Mouse (Mus musculus) neutrophil, adult 59 days (primary cell): Measurements from ENCODE around the gene Ssna1. TPM values are rescaled to one million over a fixed set of nuclear protein-coding genes. Genes with fewer than 3 reads are reported as not detected.

Experiments used
- total RNA-seq, 2 experiments: library from RNA; stranded (reverse); gene quantifications; 1 replicate in 1 of 2; 2 replicates in 1 of 2; pipeline ENCODE4 v1.2.4; 2023

The Ssna1 gene
- 10 to 100 TPM; 60.4 to 61.5 TPM for total RNA-seq

DNA sequence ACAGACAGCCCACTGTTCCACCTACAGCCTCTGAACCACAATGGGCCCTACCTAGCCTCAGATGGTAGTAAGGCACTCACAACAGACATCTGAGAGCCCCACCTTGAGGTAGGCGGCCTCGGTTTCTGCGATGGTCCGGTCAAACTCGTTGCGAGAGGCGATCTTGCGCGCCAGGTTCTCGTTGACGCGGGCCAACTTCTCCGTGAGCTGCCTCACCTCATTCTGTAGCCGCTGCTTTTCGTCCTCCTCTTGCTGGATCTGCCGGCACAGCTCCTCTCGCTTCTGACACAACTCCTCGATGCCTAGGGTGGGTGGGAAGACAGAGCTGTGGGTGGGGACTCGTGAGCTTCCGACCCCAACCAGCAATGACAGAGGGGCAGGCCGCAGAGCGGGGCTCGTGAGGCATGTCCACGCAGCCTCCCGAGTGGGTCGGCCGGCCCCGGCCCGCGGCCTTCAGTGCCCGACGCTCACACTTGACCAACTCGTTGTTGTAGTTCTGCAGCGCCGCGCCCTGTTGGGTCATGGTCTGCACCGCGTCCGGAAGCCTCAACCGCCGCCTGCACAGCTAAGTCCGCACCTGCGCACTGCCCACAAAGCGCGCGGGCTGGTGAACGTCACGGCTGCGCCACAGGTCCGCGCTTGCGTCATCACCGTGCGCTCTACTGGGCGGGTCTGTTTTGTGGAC lies at the start of gene Ssna1, which contains the start of gene Anapc2:
Ssna1 (minus strand) TSS at position 612 of the 685 bp plus-strand sequence.
Anapc2 (plus strand) TSS at position 652 of the 685 bp plus-strand sequence.

DNA sequence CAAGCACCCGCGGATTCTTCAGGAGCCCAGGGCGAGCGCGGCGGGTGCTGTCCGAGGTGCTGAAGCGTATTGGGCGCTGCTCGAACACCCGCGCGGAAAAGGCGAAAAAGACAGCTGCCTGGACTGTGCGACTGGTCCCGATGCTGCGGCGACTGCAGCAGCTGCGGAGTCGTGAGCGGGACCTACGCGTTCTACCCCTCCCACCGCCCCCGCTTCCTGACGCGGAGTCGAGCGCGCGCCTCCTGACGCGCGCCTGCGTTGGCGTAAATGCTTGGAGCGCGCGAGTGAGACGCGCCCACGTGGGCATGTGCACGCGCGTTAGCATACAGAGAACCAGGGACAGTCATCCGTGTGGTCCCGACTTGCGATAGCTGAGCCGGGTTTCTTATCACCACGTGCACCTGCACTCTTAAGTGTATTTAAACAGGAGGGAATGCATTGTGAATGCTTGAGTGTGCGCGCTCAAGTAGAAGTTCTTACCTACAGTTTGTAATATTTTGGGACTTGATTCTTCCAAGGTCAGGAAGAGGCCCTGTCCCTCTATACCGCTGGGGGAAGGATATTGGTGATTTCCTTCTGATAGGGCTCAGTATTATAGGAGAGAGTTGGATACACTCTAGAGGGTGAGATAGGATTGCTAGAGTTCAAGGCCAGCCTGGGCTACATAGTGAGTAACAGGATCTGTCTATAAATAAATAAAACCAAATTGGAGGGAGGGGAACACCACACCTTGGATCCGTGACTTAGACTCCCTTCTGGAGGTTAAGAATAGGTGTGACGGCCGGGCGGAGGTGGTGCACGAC lies 46.9 kb upstream of the Ssna1 start, which contains the start of gene Grin1:
Grin1 (minus strand) TSS at position 217 of the 803 bp plus-strand sequence.

DNA sequence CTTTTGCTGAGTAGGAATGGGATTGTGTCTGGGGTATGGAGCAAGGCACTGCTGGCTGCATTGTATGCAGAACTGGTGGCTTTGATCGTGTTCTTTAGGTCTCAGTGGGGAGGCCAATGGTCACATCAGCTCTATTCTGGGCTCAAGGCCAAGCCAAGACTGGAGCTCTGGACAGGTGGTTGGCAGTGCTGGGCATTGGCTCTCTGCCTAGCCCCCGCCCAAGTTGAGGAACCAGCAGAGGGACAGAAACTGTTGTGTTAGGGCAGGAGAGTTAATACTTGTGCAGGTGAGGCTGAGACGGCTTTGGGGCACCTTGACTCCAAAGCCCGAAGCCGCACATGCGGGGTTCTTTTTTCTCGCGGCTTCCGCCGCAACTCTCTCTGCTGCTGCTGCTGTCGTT lies 17.4 kb upstream of the Ssna1 start, which contains the start of gene Lrrc26:
Lrrc26 (plus strand) TSS at position 265 of the 400 bp plus-strand sequence.

DNA sequence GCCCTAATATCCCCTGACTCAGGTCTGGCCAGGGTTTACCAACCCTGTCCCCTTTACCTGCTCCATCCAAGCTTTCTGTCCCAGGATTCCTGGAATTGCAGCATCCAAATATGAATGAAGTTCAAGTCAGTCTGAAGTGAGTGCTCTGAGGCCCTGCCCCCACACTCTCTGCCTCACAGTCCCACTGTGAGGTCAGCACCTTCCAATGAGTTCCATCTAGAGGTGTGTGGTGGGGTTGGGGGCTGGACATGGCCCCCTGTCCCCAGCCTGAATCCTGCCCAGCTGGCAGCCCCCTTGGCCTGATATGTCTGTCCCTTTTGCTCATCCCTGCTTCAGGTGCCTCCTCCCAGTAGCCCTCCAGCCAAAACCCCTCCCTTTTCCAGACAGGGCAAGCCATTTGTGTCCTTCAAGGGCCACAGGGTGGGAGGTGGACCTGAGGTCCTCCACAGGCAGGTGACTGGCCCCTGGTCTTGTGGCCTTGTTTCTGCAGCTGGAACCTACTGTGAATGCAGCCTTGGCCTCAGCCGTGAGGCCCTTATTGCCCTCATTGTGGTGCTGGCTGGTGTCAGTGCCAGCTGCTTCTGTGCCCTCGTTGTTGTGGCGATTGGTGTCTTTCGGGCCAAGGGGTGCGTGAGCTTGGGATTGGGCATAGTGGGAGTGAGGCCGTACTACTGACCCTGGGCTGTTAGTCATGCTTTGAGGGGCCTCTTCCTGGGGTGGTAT lies 15.8 kb upstream of the Ssna1 start, which contains the start of gene Tmem210:
Tmem210 (plus strand) TSS at position 219 of the 723 bp plus-strand sequence.

DNA sequence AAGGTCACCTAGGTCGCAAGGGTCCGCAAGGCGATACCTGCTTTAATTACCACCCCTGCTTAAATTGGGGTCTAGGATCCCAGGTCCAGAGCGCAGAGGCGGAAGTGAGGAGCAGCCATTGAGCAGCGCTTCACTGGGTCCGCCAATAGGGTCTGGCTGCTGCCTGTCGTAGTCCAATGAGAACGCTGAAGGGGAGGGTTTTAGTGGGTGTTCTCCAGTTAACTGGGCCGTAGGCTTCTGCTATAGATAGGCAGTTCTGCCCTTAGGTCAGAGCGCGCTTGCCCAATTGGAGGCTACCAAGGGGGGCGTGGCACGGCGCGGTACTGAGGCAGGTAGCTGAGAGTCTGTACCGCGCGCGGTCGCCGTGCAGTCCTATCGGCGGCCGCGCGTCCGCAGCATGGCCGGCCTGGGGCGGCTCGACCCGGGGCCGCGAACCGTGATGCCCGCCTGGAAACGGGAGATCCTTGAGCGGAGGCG lies 9.9 kb downstream of the Ssna1 start, which contains the start of gene Tprn:
Tprn (plus strand) TSS at position 328 of the 477 bp plus-strand sequence.

DNA sequence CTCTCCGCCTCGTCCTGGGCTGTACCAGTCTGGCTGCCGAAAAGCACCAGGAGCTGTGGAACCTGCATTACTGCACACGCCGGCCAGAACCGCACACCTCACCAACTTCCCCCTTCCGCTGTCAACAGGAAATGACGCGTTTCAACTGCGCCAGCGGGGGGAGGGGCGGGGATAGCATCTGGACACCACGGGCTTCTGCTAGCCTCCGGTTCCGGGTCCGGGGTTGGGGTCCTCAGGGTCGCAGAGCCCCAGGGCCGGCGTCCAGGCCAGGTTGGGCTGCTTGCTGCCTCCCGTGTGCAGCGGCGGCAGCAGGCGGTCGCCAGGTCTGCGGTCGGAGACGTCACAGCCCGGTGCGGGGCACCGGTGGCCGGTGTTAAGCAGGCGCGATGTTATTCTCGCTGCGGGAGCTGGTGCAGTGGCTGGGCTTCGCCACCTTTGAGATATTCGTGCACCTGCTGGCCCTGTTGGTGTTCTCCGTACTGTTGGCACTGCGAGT lies 16.9 kb downstream of the Ssna1 start, which contains the start of gene Tmem203:
Tmem203 (plus strand) TSS at position 156 of the 496 bp plus-strand sequence.

DNA sequence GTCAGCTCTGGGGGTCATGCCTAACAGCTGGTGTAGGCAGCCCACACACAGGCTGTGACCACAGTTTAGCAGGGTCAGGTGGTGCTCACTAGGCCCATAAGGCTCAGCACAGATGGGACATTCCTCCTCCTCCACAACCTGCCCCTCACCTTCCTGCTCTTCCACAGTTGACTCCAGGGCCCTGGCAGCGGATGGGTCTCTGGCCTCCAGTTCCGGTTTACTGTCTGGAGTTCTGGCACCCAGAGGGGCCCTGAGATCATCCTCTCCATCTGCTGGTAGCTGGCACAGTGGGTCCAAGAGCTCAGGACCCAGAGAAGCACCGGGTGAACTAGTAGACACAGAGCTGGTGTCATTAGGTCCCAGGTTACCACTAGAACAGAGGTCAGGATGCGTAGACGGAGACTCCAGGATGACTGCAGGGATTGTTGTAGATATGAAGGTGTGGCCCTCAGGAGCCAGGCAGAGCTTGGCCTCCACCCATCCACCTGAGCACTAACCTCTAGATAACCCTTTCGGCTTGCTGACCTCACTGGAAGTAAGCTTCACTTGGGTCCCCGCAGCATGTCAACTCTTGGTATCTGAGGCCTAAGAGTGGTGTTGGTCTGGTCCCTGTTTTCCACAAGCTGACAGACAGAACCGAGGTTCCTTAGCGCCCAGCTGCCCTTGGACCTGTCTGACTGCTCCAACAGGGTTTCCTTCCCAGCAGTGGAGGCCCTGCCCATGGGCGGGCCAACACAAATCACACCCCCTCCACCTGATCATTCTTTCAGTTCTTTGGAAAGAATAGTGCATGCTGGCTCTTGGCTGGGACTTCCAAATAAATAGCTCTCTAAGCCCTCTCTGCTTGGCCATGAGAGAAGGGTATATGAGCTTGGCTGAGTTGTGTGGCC lies 25.8 kb downstream of the Ssna1 start, which contains the start of gene AL732309.1:
AL732309.1 (minus strand) TSS at position 681 of the 890 bp plus-strand sequence.

DNA sequence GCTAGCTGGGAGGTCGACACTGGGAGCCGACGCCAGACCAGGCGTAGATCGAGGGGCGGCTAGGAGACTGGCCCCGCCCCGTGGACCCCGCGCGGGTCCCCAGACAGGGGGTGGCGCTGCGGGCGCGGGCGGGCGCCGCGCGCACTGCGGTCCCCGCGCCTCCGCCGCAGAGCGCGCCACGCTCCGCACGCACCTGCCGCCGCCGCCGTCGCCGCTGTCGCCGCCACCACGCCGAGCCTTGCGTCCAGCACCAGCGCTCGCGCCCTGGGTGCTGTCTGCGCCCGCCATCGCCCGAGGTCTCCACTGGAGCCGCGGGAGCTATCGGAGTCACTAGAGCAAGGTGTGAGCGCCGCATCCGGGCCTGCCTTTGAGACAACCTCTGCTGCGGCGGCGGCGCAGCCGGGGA lies 30.1 kb downstream of the Ssna1 start, which contains the start of the genes Rnf208 and Cysrt1:
Rnf208 (plus strand) TSS at position 155 of the 406 bp plus-strand sequence.
Cysrt1 (minus strand) TSS at position 352 of the 406 bp plus-strand sequence.

DNA sequence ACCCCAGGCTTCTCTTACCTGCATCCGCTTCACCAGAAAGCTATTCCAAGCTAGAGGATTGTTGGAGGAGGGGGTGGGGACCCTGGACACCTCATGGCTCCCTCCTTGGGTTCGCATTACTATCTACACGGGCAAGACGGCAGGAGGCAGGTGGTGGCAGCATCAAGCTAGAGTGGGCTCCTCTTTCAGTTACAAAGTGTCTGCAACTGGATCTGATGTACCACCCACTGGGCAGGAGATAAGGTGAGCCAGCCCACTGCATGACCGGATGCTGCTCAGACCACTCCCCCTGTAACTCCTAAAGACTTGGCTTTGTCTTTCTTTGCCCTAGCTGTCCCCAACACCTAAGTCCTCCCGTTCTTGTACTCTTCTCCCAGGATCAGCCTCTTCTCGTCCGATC lies 35.6 kb downstream of the Ssna1 start, which contains the start of gene Rnf224:
Rnf224 (minus strand) TSS at position 174 of the 400 bp plus-strand sequence.

DNA sequence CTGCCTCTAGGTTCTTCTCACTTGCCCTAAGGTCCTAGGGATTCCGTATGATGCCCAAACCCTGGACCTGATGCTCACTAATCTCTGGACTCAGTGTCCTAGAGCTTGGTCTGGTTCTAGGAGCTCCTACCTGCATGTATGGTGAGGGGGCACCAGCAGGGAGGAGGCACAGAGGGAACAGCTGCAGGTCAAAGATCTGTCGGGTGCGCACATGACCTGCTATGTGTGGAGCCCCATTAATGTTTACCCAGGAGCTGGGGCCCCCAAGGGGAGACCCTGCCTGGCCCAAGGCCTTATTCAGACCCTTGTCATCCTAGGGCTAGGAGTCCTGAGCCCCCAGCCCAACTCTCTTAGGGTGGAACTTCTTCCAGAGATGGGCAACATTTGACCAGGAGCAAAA lies 38.2 kb downstream of the Ssna1 start, which contains the start of gene Slc34a3:
Slc34a3 (minus strand) TSS at position 315 of the 400 bp plus-strand sequence.

DNA sequence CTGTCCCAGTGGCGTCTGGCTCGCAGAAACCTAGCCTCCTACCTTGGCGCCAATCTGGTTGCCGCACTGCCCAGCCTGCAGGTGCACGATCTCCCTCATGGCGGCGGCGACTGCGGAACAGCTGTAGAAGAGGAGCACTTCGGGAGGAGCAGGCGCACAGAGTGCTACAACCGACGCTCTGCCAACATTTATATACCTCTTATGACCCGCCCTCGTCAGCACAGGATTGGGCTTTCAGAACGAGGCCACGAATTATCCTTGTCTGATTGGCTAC lies 47.8 kb downstream of the Ssna1 start, which contains the start of gene Tubb4b:
Tubb4b (minus strand) TSS at position 211 of the 274 bp plus-strand sequence.

Other genes with a start within 250 kb of the Ssna1 start
- gene Nsmf, start 218.1 kb downstream of the Ssna1 start, total RNA-seq = 10 to 100 TPM; 14.5 to 19.9 TPM
- gene Entpd8, start 192.1 kb downstream of the Ssna1 start, total RNA-seq = not detected
- gene Noxa1, start 177.3 kb downstream of the Ssna1 start, total RNA-seq = not detected
- gene Nrarp, start 91.7 kb downstream of the Ssna1 start, total RNA-seq = under 1 TPM; 0.57 to 0.73 TPM
- gene Tor4a, start 75.6 kb downstream of the Ssna1 start, total RNA-seq = 10 to 100 TPM; 39.0 to 42.5 TPM
- 10 to 100 TPM; 46.2 to 55.8 TPM for gene Nelfb, start 60.9 kb downstream of the Ssna1 start, total RNA-seq
- under 1 TPM; 0.29 to 0.40 TPM for gene Stpg3, start 57.8 kb downstream of the Ssna1 start, total RNA-seq
- not detected for gene Fam166a, start 53.7 kb downstream of the Ssna1 start, total RNA-seq
- 100 to 1,000 TPM; 254 to 279 TPM for gene Tubb4b, start 47.7 kb downstream of the Ssna1 start, total RNA-seq
- not detected for gene Slc34a3, start 38.1 kb downstream of the Ssna1 start, total RNA-seq
- not detected for gene Rnf224, start 35.7 kb downstream of the Ssna1 start, total RNA-seq
- gene Rnf208, start 30.2 kb downstream of the Ssna1 start, total RNA-seq = under 1 TPM in 1 of 2 experiments, not detected in 1; 0.29 TPM
- gene Cysrt1, start 30.0 kb downstream of the Ssna1 start, total RNA-seq = not detected
- 1 to 10 TPM in 1 of 2 experiments, under 1 TPM in 1; 0.53 to 3.2 TPM for gene AL732309.1, start 25.6 kb downstream of the Ssna1 start, total RNA-seq
- 10 to 100 TPM; 17.8 to 19.1 TPM for gene Tmem203, start 17.0 kb downstream of the Ssna1 start, total RNA-seq
- 10 to 100 TPM; 12.7 to 14.6 TPM for gene Tprn, start 9.8 kb downstream of the Ssna1 start, total RNA-seq
- gene Anapc2, start within 50 bp of the Ssna1 start, total RNA-seq = 10 to 100 TPM; 79.1 to 82.3 TPM
- not detected for gene Tmem210, start 15.7 kb upstream of the Ssna1 start, total RNA-seq
- gene Lrrc26, start 17.5 kb upstream of the Ssna1 start, total RNA-seq = not detected
- not detected for gene Grin1, start 46.7 kb upstream of the Ssna1 start, total RNA-seq
- gene Man1b1, start 59.9 kb upstream of the Ssna1 start, total RNA-seq = 10 to 100 TPM; 39.8 to 46.7 TPM
- 10 to 100 TPM; 11.1 to 21.8 TPM for gene Dpp7, start 83.9 kb upstream of the Ssna1 start, total RNA-seq
- 10 to 100 TPM; 30.5 to 36.8 TPM for gene Uap1l1, start 93.2 kb upstream of the Ssna1 start, total RNA-seq
- 10 to 100 TPM in 1 of 2 experiments, 1 to 10 TPM in 1; 9.1 to 11.3 TPM for gene Sapcd2, start 99.9 kb upstream of the Ssna1 start, total RNA-seq
- not detected for gene Entpd2, start 123.4 kb upstream of the Ssna1 start, total RNA-seq
- gene Npdc1, start 126.9 kb upstream of the Ssna1 start, total RNA-seq = not detected
- gene Fut7, start 150.8 kb upstream of the Ssna1 start, total RNA-seq = 10 to 100 TPM; 16.2 to 20.1 TPM
- gene Abca2, start 156.3 kb upstream of the Ssna1 start, total RNA-seq = 10 to 100 TPM; 17.7 to 22.9 TPM
- gene Clic3, start 184.4 kb upstream of the Ssna1 start, total RNA-seq = not detected
- gene Paxx, start 188.7 kb upstream of the Ssna1 start, total RNA-seq = 10 to 100 TPM; 44.7 to 53.4 TPM
- not detected for gene Ptgds, start 197.6 kb upstream of the Ssna1 start, total RNA-seq
- gene Lcn12, start 221.5 kb upstream of the Ssna1 start, total RNA-seq = not detected
- 10 to 100 TPM; 26.8 to 28.7 TPM for gene Fbxw5, start 228.3 kb upstream of the Ssna1 start, total RNA-seq
- under 1 TPM; 0.44 to 0.64 TPM for gene C8g, start 229.3 kb upstream of the Ssna1 start, total RNA-seq